Mouse (Mus musculus) layer of hippocampus, adult 9-10 months (tissue): ENCODE data around the gene Yif1a.

ENCODE experiments used
- DNase-seq: peaks from one replicate; pipeline ENCODE4 v3.0.0; 2022; ENCODE audit warnings: low spot score

The Yif1a gene

GRCm38 (mm10) chr19:5060365-5061330 lies 27.7 kb upstream of the Yif1a start:
- no peak for DNase-seq

DNA sequence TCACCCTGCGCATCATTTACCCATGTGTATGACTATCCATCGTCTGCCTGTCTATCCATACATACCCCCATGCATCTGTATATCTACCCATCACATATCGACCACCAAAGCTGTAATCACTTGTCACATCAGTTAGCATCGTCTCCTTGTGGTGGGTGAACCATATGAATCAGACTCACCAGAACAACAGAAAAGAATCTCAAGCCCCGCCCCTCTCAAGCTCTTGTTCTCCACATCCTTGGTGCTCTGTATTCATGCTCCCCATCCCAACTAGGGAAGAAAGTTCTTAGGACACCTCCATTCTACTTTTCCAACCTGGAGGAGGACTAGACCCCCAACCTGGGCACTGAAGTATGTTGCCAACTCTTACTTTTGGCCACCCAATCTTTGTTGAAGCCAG lies 26.3 kb upstream of the Yif1a start:
- no peak for DNase-seq

GRCm38 (mm10) chr19:5062446-5062845 lies 25.9 kb upstream of the Yif1a start:
- DNase-seq: no peak

- DNase-seq: no peak
These were observed 23.2 kb upstream of the Yif1a start for GRCm38 (mm10) chr19:5065104-5065503.

DNA sequence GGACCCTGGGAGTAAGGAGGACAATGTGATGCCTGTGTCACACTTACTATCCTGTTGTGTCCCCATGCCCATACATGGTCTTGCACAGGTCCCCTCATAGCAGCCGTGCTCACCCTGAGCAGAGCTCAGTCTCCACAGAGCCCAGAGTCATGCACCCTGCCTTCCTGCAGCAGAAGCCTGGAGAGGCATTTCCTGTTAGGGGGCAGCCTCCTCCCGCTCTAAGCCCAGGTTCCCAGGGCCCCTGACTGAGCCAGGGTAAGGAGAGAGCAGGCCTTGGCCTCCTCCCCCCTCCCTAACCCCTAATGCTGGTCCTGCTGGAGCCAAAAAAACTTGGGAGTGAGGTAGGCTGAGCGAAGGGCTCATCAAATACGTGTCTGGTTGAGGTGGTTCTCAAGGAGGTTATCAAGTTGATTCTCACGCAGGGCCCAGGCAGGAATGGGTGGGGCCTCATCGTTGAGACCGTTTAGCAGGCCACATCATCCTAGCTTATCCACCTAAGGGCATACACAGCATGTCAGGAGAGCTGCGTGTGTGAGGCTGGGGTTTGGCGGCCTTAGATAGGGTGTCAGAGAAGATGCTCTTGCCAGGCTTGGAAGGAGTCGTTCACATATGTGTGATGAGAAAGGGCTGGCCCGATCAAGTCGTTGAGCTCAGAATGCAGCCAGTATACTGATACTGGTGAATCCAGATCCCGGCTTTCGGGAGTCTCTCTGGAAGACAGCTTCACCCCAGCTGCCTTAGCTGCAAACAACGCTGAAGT lies 21.1 kb upstream of the Yif1a start:
- DNase-seq: no peak

- no peak for DNase-seq
These were observed 20.3 kb upstream of the Yif1a start, which contains the start of gene Cd248 for GRCm38 (mm10) chr19:5067867-5068569. Gene Cd248 (plus strand): TSS chr19:5068078.

DNA sequence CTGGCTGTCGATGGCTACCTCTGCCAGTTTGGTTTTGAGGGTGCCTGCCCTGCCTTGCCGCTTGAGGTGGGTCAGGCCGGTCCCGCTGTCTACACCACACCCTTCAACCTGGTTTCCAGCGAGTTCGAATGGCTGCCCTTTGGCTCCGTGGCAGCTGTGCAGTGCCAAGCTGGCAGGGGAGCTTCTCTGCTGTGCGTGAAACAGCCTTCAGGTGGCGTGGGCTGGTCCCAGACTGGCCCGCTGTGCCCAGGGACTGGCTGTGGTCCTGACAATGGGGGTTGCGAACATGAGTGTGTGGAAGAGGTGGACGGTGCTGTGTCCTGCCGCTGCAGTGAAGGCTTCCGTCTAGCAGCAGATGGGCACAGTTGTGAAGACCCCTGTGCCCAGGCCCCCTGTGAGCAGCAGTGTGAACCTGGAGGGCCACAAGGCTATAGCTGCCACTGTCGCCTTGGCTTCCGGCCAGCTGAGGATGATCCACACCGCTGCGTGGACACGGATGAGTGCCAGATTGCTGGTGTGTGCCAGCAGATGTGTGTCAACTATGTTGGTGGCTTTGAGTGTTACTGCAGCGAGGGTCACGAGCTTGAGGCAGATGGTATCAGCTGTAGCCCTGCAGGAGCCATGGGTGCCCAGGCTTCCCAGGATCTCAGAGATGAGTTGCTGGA lies 19.6 kb upstream of the Yif1a start:
- DNase-seq: no peak

DNA sequence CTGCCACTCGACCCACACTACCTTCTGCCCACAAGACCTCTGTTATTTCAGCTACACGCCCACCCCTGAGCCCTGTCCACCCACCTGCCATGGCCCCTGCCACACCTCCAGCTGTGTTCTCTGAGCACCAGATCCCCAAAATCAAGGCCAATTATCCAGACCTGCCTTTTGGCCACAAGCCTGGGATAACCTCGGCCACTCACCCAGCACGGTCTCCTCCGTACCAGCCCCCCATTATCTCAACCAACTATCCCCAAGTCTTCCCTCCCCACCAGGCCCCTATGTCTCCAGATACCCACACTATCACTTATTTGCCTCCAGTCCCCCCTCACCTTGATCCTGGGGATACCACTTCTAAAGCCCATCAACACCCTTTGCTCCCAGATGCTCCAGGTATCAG lies 18.9 kb upstream of the Yif1a start:
- DNase-seq: no peak

GRCm38 (mm10) chr19:5069978-5070377 lies 18.4 kb upstream of the Yif1a start:
- DNase-seq: no peak

GRCm38 (mm10) chr19:5071077-5071476 lies 17.3 kb upstream of the Yif1a start:
- DNase-seq: no peak

GRCm38 (mm10) chr19:5071545-5072369 lies 16.6 kb upstream of the Yif1a start:
- DNase-seq: no peak

GRCm38 (mm10) chr19:5072389-5073019 lies 15.8 kb upstream of the Yif1a start:
- no peak for DNase-seq

DNA sequence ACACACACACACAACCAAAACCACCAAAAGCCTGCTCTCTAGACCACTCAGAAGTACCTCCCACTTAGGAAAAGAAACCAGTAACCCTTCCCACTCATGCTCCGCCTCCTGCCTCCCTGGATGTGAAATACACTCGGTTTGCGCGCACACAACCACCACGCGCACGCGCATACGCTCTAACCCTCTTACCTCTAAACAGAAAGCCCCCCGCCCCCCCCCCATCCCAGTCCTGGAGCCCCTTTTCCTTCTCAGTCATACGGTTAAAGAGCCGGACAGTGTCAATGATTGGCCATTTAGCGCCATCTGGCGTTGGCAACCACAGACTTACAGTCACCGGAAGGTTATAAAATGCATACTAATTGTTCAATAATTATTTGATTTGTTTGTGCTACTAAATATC lies 15.3 kb upstream of the Yif1a start:
- no peak for DNase-seq

DNA sequence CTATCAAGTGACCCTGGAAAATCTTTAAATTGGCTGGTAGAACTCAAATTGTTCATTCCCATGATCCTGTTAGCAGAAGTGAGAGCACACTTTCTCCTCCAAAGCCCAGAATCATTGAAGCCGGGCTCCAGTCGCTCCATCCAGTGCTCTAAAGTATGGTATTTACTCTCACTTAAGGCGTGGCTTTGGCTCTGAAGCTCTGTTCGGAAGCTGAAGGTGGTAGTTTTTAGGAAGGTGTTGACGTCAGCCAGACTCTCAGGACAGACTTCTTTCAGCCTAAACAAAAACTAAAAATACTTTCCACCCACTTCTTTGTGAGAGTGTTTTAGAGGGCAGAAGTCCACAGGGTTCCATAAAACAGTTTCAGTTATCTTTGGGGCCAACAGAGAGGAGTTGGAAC lies 14.8 kb upstream of the Yif1a start:
- DNase-seq: no peak

DNA sequence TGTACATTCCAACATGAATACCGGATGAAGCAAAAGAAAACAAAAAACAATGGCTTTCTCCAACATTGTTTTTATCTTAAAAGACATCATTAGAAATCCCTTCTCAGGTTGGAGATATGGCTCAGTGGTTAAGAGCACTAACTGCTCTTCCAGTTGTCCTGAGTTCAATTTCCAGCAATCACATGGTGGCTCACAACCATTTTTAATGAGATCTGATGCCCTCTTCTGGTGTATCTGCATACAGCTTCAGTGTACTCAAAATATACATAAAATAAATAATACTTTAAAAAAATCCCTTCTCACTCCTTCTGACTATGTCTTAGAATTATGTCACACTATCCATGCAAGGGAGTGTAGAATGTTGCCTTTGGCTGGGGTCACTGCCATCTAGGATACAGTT lies 9.1 kb upstream of the Yif1a start:
- DNase-seq: no peak

GRCm38 (mm10) chr19:5082005-5082404 lies 6.3 kb upstream of the Yif1a start:
- DNase-seq: no peak

GRCm38 (mm10) chr19:5082596-5082995 lies 5.7 kb upstream of the Yif1a start:
- no peak for DNase-seq

DNA sequence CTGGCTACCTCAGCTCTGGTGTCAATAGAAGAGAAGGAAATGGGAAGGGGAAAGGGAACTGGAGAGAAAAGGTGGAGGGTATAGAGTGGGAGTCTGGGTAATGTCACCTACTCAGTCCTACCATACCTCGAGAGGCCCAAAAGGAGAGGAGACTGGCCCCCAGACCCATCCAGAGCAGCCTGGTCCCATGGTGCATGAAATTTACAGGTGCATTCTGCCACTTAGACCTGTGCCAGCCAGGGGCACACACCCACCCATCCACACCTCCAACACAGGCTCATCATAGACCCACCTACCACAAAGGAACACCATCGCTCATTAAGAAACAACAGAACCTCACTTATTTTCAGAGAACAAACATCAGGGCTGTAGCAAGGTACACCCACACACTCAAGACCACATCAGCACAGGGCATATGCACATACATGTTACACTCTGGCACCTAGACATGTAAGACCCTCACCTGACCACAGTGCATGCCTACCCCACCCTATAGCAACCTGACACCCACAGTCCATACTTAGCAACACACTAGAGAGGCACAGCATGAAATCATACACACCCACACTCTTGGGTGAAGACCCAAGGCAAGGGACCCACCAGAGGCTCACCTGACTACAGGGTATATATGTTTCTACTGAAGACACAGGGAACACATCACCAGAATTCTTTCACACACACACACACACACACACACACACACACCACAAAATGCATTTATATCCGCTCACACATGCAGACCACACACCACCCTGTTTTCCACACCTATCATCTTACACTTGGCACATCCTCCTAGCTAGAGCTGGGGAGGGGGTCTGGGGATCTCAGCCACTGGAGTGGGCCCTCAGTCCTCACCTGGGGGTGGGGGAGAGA lies 4.1 kb upstream of the Yif1a start:
- no peak for DNase-seq

- no peak for DNase-seq
These were observed 3.5 kb upstream of the Yif1a start for GRCm38 (mm10) chr19:5084834-5085144.
